Mouse (Mus musculus) cerebellum, postnatal 36 days (tissue): ENCODE measurements around the gene Ptrh1.
A peak's percentile ranks its signal among the peaks of the same experiment; 100 is the strongest.

Experiments used
- DNase-seq, 2 experiments: peaks; one replicate each; pipeline ENCODE4 v3.0.0; 2021 to 2022; ENCODE audit warnings: mixed read lengths in 2 of 2

Gene Ptrh1

GRCm38 (mm10) chr2:32798251-32798962 is 22.8 kb downstream of the Ptrh1 start:
- no peak for DNase-seq

- peak in 1 of 2 experiments; percentile 33 for DNase-seq
Observed at GRCm38 (mm10) chr2:32808816-32809566, 33.4 kb downstream of the Ptrh1 start.

- DNase-seq, result peak; percentile 64 to 74
Observed at GRCm38 (mm10) chr2:32811959-32812358, 36.4 kb downstream of the Ptrh1 start.

- DNase-seq, result peak in 1 of 2 experiments; percentile 38
Observed at GRCm38 (mm10) chr2:32816497-32816896, 40.9 kb downstream of the Ptrh1 start.

- DNase-seq, result peak; percentile 83 to 88
Observed at GRCm38 (mm10) chr2:32816946-32817581, 41.5 kb downstream of the Ptrh1 start.

GRCm38 (mm10) chr2:32817589-32817988 is 42.0 kb downstream of the Ptrh1 start:
- peak in 1 of 2 experiments; percentile 38 for DNase-seq

- DNase-seq, result peak in 1 of 2 experiments; percentile 33
Observed at GRCm38 (mm10) chr2:32818208-32818607, 42.6 kb downstream of the Ptrh1 start.

DNA sequence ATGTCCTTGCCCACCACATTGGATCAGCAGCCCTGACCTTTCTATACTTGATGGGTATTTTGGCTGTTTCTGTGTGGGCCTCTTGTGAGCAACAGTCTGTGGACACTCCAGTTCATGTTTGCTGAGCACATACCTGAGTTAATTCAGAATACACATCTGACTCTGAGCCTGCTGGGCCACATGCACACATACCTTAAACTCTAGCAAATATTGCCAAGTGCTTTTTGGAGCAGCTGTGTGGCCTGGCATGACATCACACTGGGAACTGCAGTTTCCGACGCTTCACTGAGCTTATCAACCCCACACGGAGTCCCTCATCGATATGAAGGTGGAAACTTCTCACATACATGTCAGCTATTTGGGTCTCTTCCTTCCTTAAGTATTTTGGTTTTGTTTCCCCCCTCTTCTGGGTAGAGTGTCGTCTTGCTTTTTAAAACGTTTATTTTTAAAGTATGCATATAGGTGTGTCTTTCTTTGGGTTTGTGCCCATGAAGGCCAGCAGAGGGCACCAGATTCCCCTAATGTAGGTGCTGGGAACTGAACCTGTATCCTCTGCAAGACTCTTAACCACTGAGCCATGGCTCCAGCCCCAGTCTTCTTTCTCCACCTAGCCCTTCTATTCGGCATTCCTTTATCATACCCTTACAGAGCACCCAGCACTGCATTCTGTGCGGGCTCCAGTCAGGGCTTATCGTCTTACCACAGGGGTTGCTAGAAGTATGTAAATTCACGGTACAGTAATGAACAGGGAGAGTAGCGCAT is 45.6 kb downstream of the Ptrh1 start:
- DNase-seq, result peak; percentile 58 to 59

GRCm38 (mm10) chr2:32822643-32823042 is 47.1 kb downstream of the Ptrh1 start:
- DNase-seq, result peak; percentile 43 to 50

DNA sequence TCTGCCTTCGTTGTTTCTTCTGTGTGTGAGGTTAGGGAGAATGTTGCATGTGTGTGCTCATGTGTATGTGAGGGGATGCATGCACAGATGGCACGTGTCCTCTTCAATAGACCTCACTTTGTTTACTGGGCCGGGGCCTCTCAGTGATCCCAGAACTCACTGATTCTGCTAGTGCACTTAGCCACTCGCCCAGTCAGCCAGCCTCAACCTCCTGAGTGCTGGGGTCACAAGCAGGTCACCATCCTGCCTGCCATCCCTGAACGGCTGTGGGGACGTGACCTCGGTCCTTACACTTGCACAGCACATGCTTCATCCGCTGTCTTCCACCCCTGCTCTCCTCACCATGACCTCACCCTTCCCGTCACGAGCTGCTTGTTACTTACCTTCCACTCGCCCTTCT is 47.6 kb downstream of the Ptrh1 start:
- DNase-seq, result no peak

GRCm38 (mm10) chr2:32823579-32824154 is 48.1 kb downstream of the Ptrh1 start:
- no peak for DNase-seq

DNA sequence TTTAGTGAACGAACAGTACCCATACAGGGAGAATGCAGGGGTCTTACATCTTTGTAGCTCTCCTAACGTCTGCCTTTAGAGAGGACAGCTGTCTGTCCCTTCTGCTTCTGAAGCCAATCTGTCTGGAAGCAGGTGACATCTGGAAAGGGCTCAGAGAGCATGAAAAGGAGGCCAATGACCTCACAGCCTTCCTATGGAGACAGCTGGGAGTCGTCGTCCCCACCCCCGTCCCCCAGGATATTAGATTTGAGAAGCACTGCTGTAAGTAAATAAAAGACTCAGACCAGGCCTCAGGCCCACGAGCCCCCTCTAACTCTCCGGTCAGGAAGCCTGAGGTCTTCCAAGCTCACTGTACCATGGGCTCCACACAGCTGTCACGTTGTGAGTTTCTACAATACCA is 48.6 kb downstream of the Ptrh1 start:
- DNase-seq, result no peak

DNA sequence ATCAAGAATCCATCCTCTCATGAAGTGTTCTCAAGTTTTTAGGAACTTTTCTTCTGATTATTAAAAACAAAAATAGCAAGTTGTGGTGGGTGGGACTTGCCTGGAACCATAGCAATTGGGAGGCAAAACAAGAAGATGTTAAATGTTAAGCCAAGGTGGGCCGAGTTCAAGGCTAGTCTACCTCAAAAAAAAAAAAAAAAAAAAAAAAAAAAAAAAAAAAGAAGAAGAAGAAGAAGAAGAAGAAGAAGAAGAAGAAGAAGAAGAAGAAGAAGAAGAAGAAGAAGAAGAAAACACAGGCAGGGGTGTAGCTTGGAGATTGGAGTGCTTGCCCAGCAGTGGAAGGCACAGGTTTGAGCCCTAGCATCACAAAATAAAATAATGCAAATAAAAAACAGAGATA is 49.2 kb downstream of the Ptrh1 start:
- no peak for DNase-seq

- DNase-seq, result no peak
Observed at GRCm38 (mm10) chr2:32825796-32826195, 50.2 kb downstream of the Ptrh1 start.
